Mouse (Mus musculus) kidney, embryonic 15.5 days (tissue): Measurements from ENCODE around the gene Hcrtr1. TPM values are rescaled to one million over a fixed set of nuclear protein-coding genes. Genes with fewer than 3 reads are reported as not detected.

ENCODE experiments used
- ATAC-seq: fragments of 200-750 bp; cut with Nextera tagmentation; replicated peaks from 2 replicates; pipeline ENCODE4 v1.8.0; 2017; ENCODE audit warnings: moderate TSS enrichment; ENCODE audit not compliant: low FRiP score
- H3K27ac ChIP-seq: fragments of 300-500 bp; sonication (generic); 2 replicates; pipeline ENCODE4 v1.5.1; 2015; ENCODE audit warnings: mild to moderate bottlenecking, inconsistent platforms
- H3K27me3 ChIP-seq: fragments of 300-500 bp; sonication (generic); 2 replicates; pipeline ENCODE4 v1.6.1; 2015; ENCODE audit warnings: inconsistent platforms
- H3K36me3 ChIP-seq: fragments of 300-500 bp; sonication (generic); 2 replicates; pipeline ENCODE4 v1.6.1; 2015; ENCODE audit warnings: inconsistent platforms
- H3K4me1 ChIP-seq: fragments of 300-500 bp; sonication (generic); 2 replicates; pipeline ENCODE4 v1.6.1; 2015; ENCODE audit warnings: inconsistent platforms
- H3K4me2 ChIP-seq: fragments of 300-500 bp; sonication (generic); 2 replicates; pipeline ENCODE4 v1.6.1; 2015; ENCODE audit warnings: moderate library complexity, mild to moderate bottlenecking, inconsistent platforms
- H3K4me3 ChIP-seq: fragments of 300-500 bp; sonication (generic); replicated peaks from 2 replicates; pipeline ENCODE4 v1.5.1; 2015; ENCODE audit warnings: mild to moderate bottlenecking, inconsistent platforms
- H3K9ac ChIP-seq: fragments of 300-500 bp; sonication (generic); 2 replicates; pipeline ENCODE4 v1.6.1; 2015; ENCODE audit warnings: mild to moderate bottlenecking, inconsistent platforms
- H3K9me3 ChIP-seq: fragments of 300-500 bp; sonication (generic); replicated peaks from 2 replicates; pipeline ENCODE4 v1.6.1; 2016; ENCODE audit warnings: inconsistent platforms
- WGBS: fragments of 180-500 bp; shearing (Covaris S2); methylation state at CpG from one replicate; pipeline ENCODE4 v1.1.7; 2015; ENCODE audit warnings: mixed read lengths; 5-methylcytosine and 5-hydroxymethylcytosine counted together
- polyA plus RNA-seq: library from polyadenylated mRNA; unstranded; fragments of >200 nt; fragmentation: Nextera tagmentation; extraction: Ambion mirVana; gene quantifications from 2 replicates; pipeline ENCODE4 v1.2.1, GENCODE M21; 2015

Gene Hcrtr1
- 0.17 and 0.62 TPM in 2 replicates for polyA plus RNA-seq

DNA sequence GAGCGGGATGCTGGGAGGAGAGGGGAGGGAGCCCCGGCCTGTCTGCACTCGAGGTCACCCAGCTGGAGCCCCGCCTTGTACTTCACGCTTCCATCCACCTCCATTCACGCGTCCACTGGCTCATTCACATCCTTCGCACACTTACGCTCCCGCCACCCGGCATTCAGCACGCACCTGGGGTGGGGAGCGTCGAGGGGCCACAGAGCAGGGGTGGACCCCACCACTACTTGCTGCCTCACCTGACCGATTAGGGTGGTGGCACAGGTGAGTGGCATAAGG, at the start of gene Hcrtr1:
TSS of gene Hcrtr1 (minus strand) at position 146 of the 279 bp plus-strand sequence.
- no peaks in the 10 kb centered on the region for H3K36me3 ChIP-seq
- peak; percentile 31; the same call in 1 of the 2 replicates for ATAC-seq
- H3K4me2 ChIP-seq = peak within 1 kb of the TSS; percentile 69
- peak within 1 kb of the TSS; percentile 36 for H3K4me3 ChIP-seq
- peaks cover 23% of the 10 kb centered on the region for H3K4me1 ChIP-seq
- H3K27me3 ChIP-seq = peaks cover 78% of the 10 kb centered on the region
- H3K9ac ChIP-seq = peak within 1 kb of the TSS; percentile 16; the same call in 1 of the 2 replicates
- under 1% methylated on average over 15 of the region's 15 CpGs for WGBS
- H3K9me3 ChIP-seq = no peaks in the 10 kb centered on the region
- H3K27ac ChIP-seq = no peak within 1 kb of the TSS

GRCm38 (mm10) chr4:130188806-130189297, 49.7 kb upstream of the Hcrtr1 start:
- no peak; the same call in none of the 2 replicates for ATAC-seq
- WGBS = 5% methylated on average over 13 of the region's 13 CpGs
- no peak overlapping the region for H3K27ac ChIP-seq
- H3K4me2 ChIP-seq = peak overlapping the region; percentile 44; the same call in 1 of the 2 replicates
- H3K4me1 ChIP-seq = peaks cover 22% of the 10 kb centered on the region
- peaks cover 21% of the 10 kb centered on the region; the same call in 1 of the 2 replicates for H3K27me3 ChIP-seq
- no peak overlapping the region; the same call in 1 of the 2 replicates for H3K4me3 ChIP-seq
- H3K9me3 ChIP-seq = no peaks in the 10 kb centered on the region
- H3K9ac ChIP-seq = no peak overlapping the region
- no peaks in the 10 kb centered on the region for H3K36me3 ChIP-seq

- Histone ChIP-seq H3K27me3 (peaks cover 21% of the 10 kb centered on the region; the same call in 1 of the 2 replicates), H3K9ac (no peak overlapping the region), H3K27ac (no peak overlapping the region), H3K4me3 (no peak overlapping the region), H3K9me3 (no peaks in the 10 kb centered on the region), H3K4me2 (no peak overlapping the region), H3K4me1 (peaks cover 23% of the 10 kb centered on the region), H3K36me3 (no peaks in the 10 kb centered on the region)
- ATAC-seq = no peak
- WGBS = 68% methylated on average over 12 of the region's 12 CpGs
These were observed 47.7 kb upstream of the Hcrtr1 start for GRCm38 (mm10) chr4:130186891-130187290.

DNA sequence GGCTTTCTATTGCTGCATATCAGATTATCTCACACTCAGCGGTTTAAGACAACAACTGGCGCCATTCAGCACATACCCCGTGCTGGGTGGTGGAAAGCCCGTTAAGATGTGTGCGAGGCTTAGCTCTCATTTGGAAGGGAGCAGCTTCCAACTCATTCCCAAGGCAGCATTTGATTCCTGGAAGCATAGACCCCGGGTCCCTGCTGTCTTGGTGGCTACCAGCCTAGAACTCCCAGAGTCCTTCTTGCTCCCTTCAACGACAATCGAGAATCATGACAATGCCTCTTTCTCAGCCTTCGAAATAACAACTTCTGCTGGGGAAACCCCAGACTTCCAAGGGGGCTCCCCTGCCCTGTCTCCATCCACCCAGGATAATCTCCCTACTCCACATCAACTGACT, 47.3 kb upstream of the Hcrtr1 start:
- no peak overlapping the region for H3K4me2 ChIP-seq
- ATAC-seq = no peak
- H3K36me3 ChIP-seq = no peaks in the 10 kb centered on the region
- peaks cover 22% of the 10 kb centered on the region; the same call in 1 of the 2 replicates for H3K27me3 ChIP-seq
- WGBS = 75% methylated on average over 9 of the region's 9 CpGs
- no peaks in the 10 kb centered on the region for H3K9me3 ChIP-seq
- H3K27ac ChIP-seq = no peak overlapping the region
- peaks cover 24% of the 10 kb centered on the region for H3K4me1 ChIP-seq
- no peak overlapping the region for H3K9ac ChIP-seq
- no peak overlapping the region for H3K4me3 ChIP-seq

DNA sequence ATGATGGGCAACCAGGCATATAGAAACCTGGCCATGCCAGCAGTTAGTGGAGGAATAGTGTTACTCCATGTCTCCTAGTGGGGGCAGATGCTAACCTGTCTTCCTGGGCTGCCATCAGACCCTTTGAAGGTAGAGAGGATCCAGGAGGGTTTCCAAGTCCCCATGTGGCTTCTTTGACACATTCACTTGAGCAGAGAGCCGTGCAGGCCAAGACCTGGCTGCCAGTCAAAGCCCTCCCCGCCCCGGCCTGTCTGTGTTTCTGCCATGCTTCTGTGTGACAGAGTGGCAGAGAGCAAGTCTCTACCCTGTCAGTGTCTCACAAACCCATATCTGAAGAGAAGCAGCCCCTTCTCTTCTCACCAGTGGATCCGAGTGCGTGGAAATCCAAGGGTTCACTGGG, 44.7 kb upstream of the Hcrtr1 start:
- Histone ChIP-seq H3K27me3 (0 out of 2 replicates have a peak, but pooled peaks cover 16% of the 10 kb centered on the region), H3K36me3 (no peaks in the 10 kb centered on the region), H3K4me3 (no peak overlapping the region), H3K4me2 (no peak overlapping the region), H3K9ac (no peak overlapping the region), H3K4me1 (peaks cover 25% of the 10 kb centered on the region), H3K9me3 (no peaks in the 10 kb centered on the region), H3K27ac (no peak overlapping the region)
- 93% methylated on average over 5 of the region's 5 CpGs for WGBS
- ATAC-seq = no peak

DNA sequence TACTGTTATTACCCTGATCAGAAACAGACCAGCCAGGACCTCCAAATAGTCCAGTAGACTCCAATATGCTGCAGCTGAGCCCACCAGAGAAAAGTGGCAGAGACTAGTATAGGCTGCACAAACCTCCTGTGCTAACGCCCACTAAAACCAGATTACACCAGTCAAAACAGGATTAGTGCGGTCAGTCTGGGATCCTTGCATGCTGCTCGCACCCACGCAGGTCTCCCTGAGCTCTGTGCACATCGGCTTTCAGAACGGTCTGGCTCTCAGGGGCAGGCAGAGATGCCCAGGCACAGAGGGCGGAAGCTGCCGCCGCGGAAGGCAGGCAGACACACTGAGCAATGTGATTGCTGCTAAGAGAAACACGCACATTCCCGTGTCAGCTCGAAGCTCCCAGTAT, 43.9 kb upstream of the Hcrtr1 start:
- Histone ChIP-seq H3K4me1 (peaks cover 21% of the 10 kb centered on the region), H3K27ac (no peak overlapping the region), H3K4me2 (no peak overlapping the region), H3K9ac (no peak overlapping the region), H3K9me3 (no peaks in the 10 kb centered on the region), H3K36me3 (no peaks in the 10 kb centered on the region), H3K4me3 (no peak overlapping the region), H3K27me3 (0 out of 2 replicates have a peak, but pooled peaks cover 16% of the 10 kb centered on the region)
- no peak for ATAC-seq
- WGBS = 82% methylated on average over 13 of the region's 13 CpGs

DNA sequence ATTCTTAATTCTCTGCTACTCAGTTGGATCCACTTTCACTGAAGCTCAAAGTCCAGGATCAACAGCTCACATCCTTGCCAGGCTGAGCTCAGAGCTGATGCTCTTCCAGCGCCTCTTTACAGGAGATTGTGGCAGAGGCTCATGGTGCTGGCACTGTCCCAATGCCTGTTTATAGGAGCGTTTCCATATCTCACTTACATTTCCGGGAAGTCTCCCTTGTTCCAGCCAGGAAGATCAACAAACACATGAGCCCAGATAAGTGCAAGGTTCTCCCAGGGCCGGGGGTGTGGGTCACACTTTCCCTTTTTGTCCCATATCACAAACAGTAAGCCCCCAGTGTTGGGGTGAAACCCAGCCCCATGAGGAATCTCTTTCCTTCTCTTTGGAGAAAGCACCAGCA, 42.7 kb upstream of the Hcrtr1 start:
- Histone ChIP-seq H3K9ac (no peak overlapping the region), H3K4me2 (no peak overlapping the region), H3K4me3 (no peak overlapping the region), H3K36me3 (no peaks in the 10 kb centered on the region), H3K27me3 (0 out of 2 replicates have a peak, but pooled peaks cover 16% of the 10 kb centered on the region), H3K4me1 (peaks cover 29% of the 10 kb centered on the region), H3K9me3 (no peaks in the 10 kb centered on the region), H3K27ac (0 out of 2 replicates have a peak overlapping the region, but pooled peaks have one; percentile 18)
- WGBS = 55% methylated on average over 4 of the region's 4 CpGs
- ATAC-seq = no peak

DNA sequence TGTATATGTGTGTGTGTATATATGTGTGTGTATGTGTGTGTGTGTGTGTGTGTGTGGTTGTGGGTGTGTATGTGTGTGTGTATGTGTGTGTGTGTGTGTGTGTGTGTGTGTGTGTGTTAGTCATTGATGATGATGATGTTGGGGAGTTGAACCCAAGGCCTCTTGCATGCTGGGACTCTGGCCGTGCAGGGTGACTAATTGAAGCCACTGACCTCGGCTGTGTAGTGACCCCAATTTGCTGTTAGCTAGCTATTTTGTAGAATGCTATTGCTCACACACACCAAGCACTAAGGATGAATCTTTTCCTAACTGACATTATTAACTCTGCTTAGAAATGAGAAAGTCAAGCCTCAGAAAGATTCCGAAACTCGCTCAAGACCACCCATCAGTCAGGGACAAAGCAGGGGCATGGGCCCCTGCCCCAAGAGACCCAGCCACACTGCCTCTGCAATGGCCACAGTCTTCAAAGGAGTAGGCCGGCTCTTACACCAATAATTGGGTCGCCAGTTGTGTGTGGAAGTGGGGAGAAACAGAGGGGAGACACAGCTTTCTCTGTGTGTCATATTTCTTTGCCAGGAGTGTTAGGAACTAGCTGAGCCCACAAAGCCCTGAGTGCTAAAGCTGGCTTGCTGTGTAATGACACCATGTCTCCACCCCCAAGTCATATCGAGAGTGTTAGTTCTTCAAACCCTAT, 41.9 kb upstream of the Hcrtr1 start:
- Histone ChIP-seq H3K27ac (no peak overlapping the region), H3K27me3 (0 out of 2 replicates have a peak, but pooled peaks cover 8% of the 10 kb centered on the region), H3K9me3 (no peaks in the 10 kb centered on the region), H3K4me3 (no peak overlapping the region), H3K4me1 (peaks cover 33% of the 10 kb centered on the region), H3K4me2 (no peak overlapping the region), H3K9ac (no peak overlapping the region), H3K36me3 (no peaks in the 10 kb centered on the region)
- no peak for ATAC-seq
- WGBS = 72% methylated on average over 7 of the region's 7 CpGs

DNA sequence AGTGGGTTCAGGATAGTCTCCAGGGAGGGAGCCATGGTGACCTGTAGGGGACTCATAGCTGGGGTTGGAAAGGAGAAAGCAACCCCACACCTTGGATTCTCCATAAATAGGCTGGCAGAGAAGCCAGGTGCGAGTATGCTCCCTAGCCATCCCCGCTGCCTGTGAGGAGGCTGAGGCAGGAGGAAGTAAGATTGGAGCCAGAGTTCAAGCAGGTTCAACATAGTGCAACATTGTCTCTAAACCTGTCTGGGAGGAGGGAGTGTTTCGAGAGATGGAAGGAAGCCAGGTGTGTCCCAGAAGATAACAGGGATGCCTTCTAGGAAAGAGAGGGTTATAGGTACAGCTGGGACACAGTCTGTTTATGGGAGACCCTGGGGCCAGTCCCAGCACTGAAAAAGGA, 40.7 kb upstream of the Hcrtr1 start:
- Histone ChIP-seq H3K4me3 (no peak overlapping the region), H3K4me2 (no peak overlapping the region), H3K27me3 (peaks cover 11% of the 10 kb centered on the region; the same call in 1 of the 2 replicates), H3K4me1 (peaks cover 44% of the 10 kb centered on the region), H3K9me3 (no peaks in the 10 kb centered on the region), H3K36me3 (no peaks in the 10 kb centered on the region), H3K9ac (no peak overlapping the region), H3K27ac (no peak overlapping the region)
- ATAC-seq = no peak
- WGBS = 88% methylated on average over 3 of the region's 3 CpGs

- peaks cover 24% of the 10 kb centered on the region for H3K27me3 ChIP-seq
- peak overlapping the region; percentile 59 for H3K27ac ChIP-seq
- no peaks in the 10 kb centered on the region for H3K36me3 ChIP-seq
- peaks cover 65% of the 10 kb centered on the region for H3K4me1 ChIP-seq
- no peak overlapping the region for H3K4me2 ChIP-seq
- H3K9ac ChIP-seq = no peak overlapping the region
- no peaks in the 10 kb centered on the region for H3K9me3 ChIP-seq
- no peak overlapping the region for H3K4me3 ChIP-seq
- ATAC-seq = no peak
- WGBS = 52% methylated on average over 7 of the region's 7 CpGs
These were observed 38.4 kb upstream of the Hcrtr1 start for GRCm38 (mm10) chr4:130177536-130177935.

GRCm38 (mm10) chr4:130177087-130177486, 37.9 kb upstream of the Hcrtr1 start:
- H3K36me3 ChIP-seq = no peaks in the 10 kb centered on the region
- H3K27ac ChIP-seq = peak overlapping the region; percentile 59
- H3K4me3 ChIP-seq = no peak overlapping the region
- 59% methylated on average over 4 of the region's 4 CpGs for WGBS
- H3K27me3 ChIP-seq = peaks cover 24% of the 10 kb centered on the region
- no peak for ATAC-seq
- H3K4me2 ChIP-seq = no peak overlapping the region
- H3K9me3 ChIP-seq = no peaks in the 10 kb centered on the region
- peaks cover 67% of the 10 kb centered on the region for H3K4me1 ChIP-seq
- no peak overlapping the region for H3K9ac ChIP-seq

DNA sequence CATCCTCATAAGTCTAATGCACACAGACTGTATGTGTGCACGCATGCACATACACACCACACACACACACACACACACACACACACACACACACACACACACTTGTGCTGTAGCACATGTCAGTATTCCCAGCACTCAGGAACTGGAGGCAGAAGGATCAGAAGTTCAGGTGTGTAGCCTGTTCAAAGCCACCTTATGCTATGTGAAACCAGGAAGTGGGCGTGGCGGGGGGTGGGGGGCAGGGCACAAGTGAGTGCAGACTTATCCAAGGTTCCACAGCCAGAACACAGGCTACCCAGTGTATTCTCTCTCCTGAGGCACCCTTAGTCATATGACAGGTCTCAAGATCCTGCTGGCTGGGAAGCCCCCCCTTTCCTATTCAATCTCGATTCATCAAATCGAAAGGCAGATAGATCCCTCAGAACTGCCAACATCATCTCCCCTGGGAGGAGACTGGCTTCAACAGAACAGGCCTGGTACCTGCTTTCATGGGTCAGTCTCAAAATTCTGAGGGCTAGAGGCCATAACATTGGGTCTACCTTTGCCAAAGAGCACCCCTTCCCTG, 37.1 kb upstream of the Hcrtr1 start:
- H3K27ac ChIP-seq = no peak overlapping the region

More for the DNA sequence above, 37.1 kb upstream of the Hcrtr1 start:
- no peak overlapping the region for H3K9ac ChIP-seq
- H3K4me3 ChIP-seq = no peak overlapping the region
- ATAC-seq = no peak
- H3K9me3 ChIP-seq = no peaks in the 10 kb centered on the region
- H3K4me2 ChIP-seq = no peak overlapping the region
- H3K36me3 ChIP-seq = no peaks in the 10 kb centered on the region
- 70% methylated on average over 5 of the region's 5 CpGs for WGBS
- H3K27me3 ChIP-seq = peaks cover 21% of the 10 kb centered on the region
- peaks cover 70% of the 10 kb centered on the region for H3K4me1 ChIP-seq
